In genomic region chr4:141180831-141181230, GRCm38 (mm10) we compare ENCODE assay signal across 29 mouse cellular contexts. TPM values are rescaled to one million over a fixed set of nuclear protein-coding genes. Genes with fewer than 3 reads are reported as not detected.
"Had no signal": no experiment of that assay in that cellular context is flagged by ENCODE, and none has a peak within 500 bp of the region (broad histone marks: within the 10 kb centered on the region; RNA-seq: fewer than 3 reads in every experiment).

No protein-coding gene starts in this region.

- H3K27me3 ChIP-seq: embryonic facial prominence, embryonic 13.5 days; embryonic facial prominence, embryonic 15.5 days; forebrain, embryonic 12.5 days; forebrain, embryonic 13.5 days; forebrain, embryonic 15.5 days had no signal

- ATAC-seq: forebrain, embryonic 13.5 days; forebrain, embryonic 14.5 days; forebrain, embryonic 15.5 days; forebrain, embryonic 16.5 days; forebrain, postnatal 0 days had no signal

- H3K4me3 ChIP-seq: embryonic facial prominence, embryonic 13.5 days; embryonic facial prominence, embryonic 15.5 days; erythroblast, embryonic 14.5 days; forebrain, embryonic 10.5 days; forebrain, embryonic 12.5 days; forebrain, embryonic 13.5 days; forebrain, embryonic 15.5 days; gastrocnemius, adult 2 months; heart, adult 2 months; heart, embryonic 10.5 days had no signal

- DNase-seq: cerebellum, adult 8-10 months; cerebellum, adult 9-10 months; cerebellum, adult 9-11 months; cerebellum, postnatal 10 days; cerebellum, postnatal 14 days; cerebellum, postnatal 25 days; cerebellum, postnatal 36 days; embryo, embryonic 11 days; forebrain, postnatal 0 days; gastrocnemius, adult 2 months; gastrocnemius, postnatal 10 days; gastrocnemius, postnatal 14 days; gastrocnemius, postnatal 25 days; gastrocnemius, postnatal 36 days; heart, adult 11 months; heart, adult 18-20 months; heart, adult 2 months had no signal

- H3K9me3 ChIP-seq: embryonic facial prominence, embryonic 13.5 days; embryonic facial prominence, embryonic 15.5 days; forebrain, embryonic 10.5 days; forebrain, embryonic 12.5 days; forebrain, embryonic 13.5 days; forebrain, embryonic 15.5 days; heart, embryonic 10.5 days had no signal

- H3K4me2 ChIP-seq: embryonic facial prominence, embryonic 13.5 days; embryonic facial prominence, embryonic 15.5 days; forebrain, embryonic 12.5 days; forebrain, embryonic 13.5 days; forebrain, embryonic 15.5 days had no signal

- H3K9ac ChIP-seq: embryonic facial prominence, embryonic 13.5 days; embryonic facial prominence, embryonic 15.5 days; forebrain, embryonic 12.5 days; forebrain, embryonic 13.5 days; forebrain, embryonic 15.5 days; forebrain, postnatal 0 days had no signal

- H3K27ac ChIP-seq: embryonic facial prominence, embryonic 13.5 days; embryonic facial prominence, embryonic 15.5 days; forebrain, embryonic 10.5 days; forebrain, embryonic 12.5 days; forebrain, embryonic 13.5 days; forebrain, embryonic 15.5 days; gastrocnemius, adult 2 months; heart, adult 2 months; heart, embryonic 10.5 days had no signal

- H3K4me1 ChIP-seq: forebrain, embryonic 13.5 days; forebrain, embryonic 15.5 days had no signal

RNA-seq across cellular contexts. Expression of gene Rsg1, which starts 32.9 kb away (rescaled TPM):
- total RNA-seq: gastrocnemius, adult 2 months; gastrocnemius, postnatal 36 days had no signal
- polyA plus RNA-seq: erythroblast, embryonic 14.5 days had no signal

RNA-seq across cellular contexts. Expression of gene Arhgef19, which starts 58.5 kb away (rescaled TPM):
- total RNA-seq: common myeloid progenitor, adult 5-6 weeks; granulocyte monocyte progenitor cell, adult 5-6 weeks had no signal
